Mouse (Mus musculus) granulocyte monocyte progenitor cell, adult 5-6 weeks (primary cell): Measurements from ENCODE around the gene Tyms. TPM values are rescaled to one million over a fixed set of nuclear protein-coding genes. Genes with fewer than 3 reads are reported as not detected.

Experiments used
- total RNA-seq, 2 experiments: library from RNA; stranded (forward) in 1 of 2; stranded (reverse) in 1 of 2; fragments of 200-712, 200-1000 nt in 1 of 2; fragments of >200 nt in 1 of 2; fragmentation: Nextera tagmentation in 1 of 2; gene quantifications; 2 replicates each; pipeline ENCODE4 v1.2.3; 2014 to 2017

Gene Tyms
- total RNA-seq, 2 experiments from 2014 or later = 86.1 to 229 TPM

Other genes with a start within 250 kb of the Tyms start
- 0.96 and 10.4 TPM in 2 replicates for gene Il6, start 60.5 kb downstream of the Tyms start, total RNA-seq (2014; fragmentation: Nextera tagmentation)
- 0.39 and 2.6 TPM in 2 replicates for gene Il6, start 60.5 kb downstream of the Tyms start, total RNA-seq (2017)
- not detected in 2 replicates for gene Garem2, start 31.5 kb upstream of the Tyms start, total RNA-seq (2014; fragmentation: Nextera tagmentation)
- not detected in 2 replicates for gene Garem2, start 31.5 kb upstream of the Tyms start, total RNA-seq (2017)
- not detected in 2 replicates for gene 3110082J24Rik, start 32.5 kb upstream of the Tyms start, total RNA-seq (2014; fragmentation: Nextera tagmentation)
- gene 3110082J24Rik, start 32.5 kb upstream of the Tyms start, total RNA-seq (2017) = not detected in 2 replicates
- gene Hadha, start 81.5 kb upstream of the Tyms start, total RNA-seq (2014; fragmentation: Nextera tagmentation) = 91.8 and 97.8 TPM in 2 replicates
- 128 and 147 TPM in 2 replicates for gene Hadha, start 81.5 kb upstream of the Tyms start, total RNA-seq (2017)
- gene Hadhb, start 81.6 kb upstream of the Tyms start, total RNA-seq (2014; fragmentation: Nextera tagmentation) = 108 and 135 TPM in 2 replicates
- 79.1 and 83.8 TPM in 2 replicates for gene Hadhb, start 81.6 kb upstream of the Tyms start, total RNA-seq (2017)
- gene Adgrf3, start 132.1 kb upstream of the Tyms start, total RNA-seq (2014; fragmentation: Nextera tagmentation) = 0.30 TPM in 1 of 2 replicates, not detected in the other
- not detected in 2 replicates for gene Adgrf3, start 132.1 kb upstream of the Tyms start, total RNA-seq (2017)
- gene Selenoi, start 159.0 kb upstream of the Tyms start, total RNA-seq (2014; fragmentation: Nextera tagmentation) = 22.7 and 38.5 TPM in 2 replicates
- 48.1 and 61.2 TPM in 2 replicates for gene Selenoi, start 159.0 kb upstream of the Tyms start, total RNA-seq (2017)
- not detected in 2 replicates for gene Drc1, start 207.8 kb upstream of the Tyms start, total RNA-seq (2014; fragmentation: Nextera tagmentation)
- not detected in 2 replicates for gene Drc1, start 207.8 kb upstream of the Tyms start, total RNA-seq (2017)